Mouse (Mus musculus): ENCODE measurements around the gene Arhgap24.

- no peak for TF ChIP-seq CTCF (IDR thresholded peaks at IDR 0.05; ENCODE audit: low read depth, low read length)
- TF ChIP-seq POLR2A (IDR thresholded peaks at IDR 0.05; ENCODE audit: borderline replicate concordance, low read depth, low read length): no peak
These were observed 267.8 kb downstream of the Arhgap24 start for GRCm38 (mm10) chr5:102749020-102749419.
